Mouse (Mus musculus): ENCODE data around the gene Gramd1b.

- TF ChIP-seq CTCF (IDR thresholded peaks at IDR 0.05): no peak
- TF ChIP-seq EP300 (IDR thresholded peaks at IDR 0.05): no peak
These were observed 172.7 kb downstream of the Gramd1b start for GRCm38 (mm10) chr9:40358408-40358896.
